Mouse (Mus musculus) embryonic facial prominence, embryonic 14.5 days (tissue): ENCODE measurements around the gene Paqr4. TPM values are rescaled to one million over a fixed set of nuclear protein-coding genes. Genes with fewer than 3 reads are reported as not detected.

Experiments used
- ATAC-seq: fragments of 200-750 bp; cut with Nextera tagmentation; 2 replicates; pipeline ENCODE4 v1.8.0; 2017; ENCODE audit warnings: low read depth, moderate number of reproducible peaks, moderate TSS enrichment
- DNase-seq: peaks from one replicate; pipeline ENCODE4 v3.0.0-alpha.2; 2015; ENCODE audit warnings: low spot score
- H3K27ac ChIP-seq: fragments of 300-500 bp; sonication (generic); replicated peaks from 2 replicates; pipeline ENCODE4 v1.5.1; 2014; ENCODE audit warnings: low read depth, mild to moderate bottlenecking, low read length, moderate library complexity
- H3K27me3 ChIP-seq: fragments of 300-500 bp; sonication (generic); replicated peaks from 2 replicates; pipeline ENCODE4 v1.6.1; 2014; ENCODE audit warnings: low read length; ENCODE audit not compliant: control insufficient read depth, insufficient read depth
- H3K36me3 ChIP-seq: fragments of 300-500 bp; sonication (generic); 2 replicates; pipeline ENCODE4 v1.6.1; 2014; ENCODE audit warnings: low read length, mixed read lengths; ENCODE audit not compliant: control insufficient read depth, insufficient read depth
- H3K4me1 ChIP-seq: fragments of 300-500 bp; sonication (generic); 2 replicates; pipeline ENCODE4 v1.6.1; 2014; ENCODE audit warnings: antibody characterized with exemption, low read length; ENCODE audit not compliant: control insufficient read depth, insufficient read depth
- H3K4me2 ChIP-seq: fragments of 300-500 bp; sonication (generic); 2 replicates; pipeline ENCODE4 v1.6.1; 2014; ENCODE audit warnings: low read depth, mild to moderate bottlenecking, low read length, moderate library complexity, mixed read lengths
- H3K4me3 ChIP-seq: fragments of 300-500 bp; sonication (generic); 2 replicates; pipeline ENCODE4 v1.5.1; 2014; ENCODE audit warnings: low read depth, mild to moderate bottlenecking, low read length
- H3K9ac ChIP-seq: fragments of 300-500 bp; sonication (generic); 2 replicates; pipeline ENCODE4 v1.6.1; 2014; ENCODE audit warnings: low read depth, mild to moderate bottlenecking, low read length, moderate library complexity, mixed read lengths
- H3K9me3 ChIP-seq: fragments of 300-500 bp; sonication (generic); 2 replicates; pipeline ENCODE4 v1.6.1; 2016; ENCODE audit warnings: low read length; ENCODE audit not compliant: control insufficient read depth
- WGBS: fragments of 180-500 bp; shearing (Covaris S2); extraction: QIAGEN DNeasy Blood & Tissue Kit; methylation state at CpG from one replicate; pipeline ENCODE4 v1.1.7; 2014; 5-methylcytosine and 5-hydroxymethylcytosine counted together
- polyA plus RNA-seq: library from polyadenylated mRNA; unstranded; fragments of >200 nt; fragmentation: Nextera tagmentation; extraction: Ambion mirVana; gene quantifications from 2 replicates; pipeline ENCODE4 v1.2.1, GENCODE M21; 2014

Gene Paqr4
- polyA plus RNA-seq, 1 experiment from 2014 or later: 20.9 TPM

DNA sequence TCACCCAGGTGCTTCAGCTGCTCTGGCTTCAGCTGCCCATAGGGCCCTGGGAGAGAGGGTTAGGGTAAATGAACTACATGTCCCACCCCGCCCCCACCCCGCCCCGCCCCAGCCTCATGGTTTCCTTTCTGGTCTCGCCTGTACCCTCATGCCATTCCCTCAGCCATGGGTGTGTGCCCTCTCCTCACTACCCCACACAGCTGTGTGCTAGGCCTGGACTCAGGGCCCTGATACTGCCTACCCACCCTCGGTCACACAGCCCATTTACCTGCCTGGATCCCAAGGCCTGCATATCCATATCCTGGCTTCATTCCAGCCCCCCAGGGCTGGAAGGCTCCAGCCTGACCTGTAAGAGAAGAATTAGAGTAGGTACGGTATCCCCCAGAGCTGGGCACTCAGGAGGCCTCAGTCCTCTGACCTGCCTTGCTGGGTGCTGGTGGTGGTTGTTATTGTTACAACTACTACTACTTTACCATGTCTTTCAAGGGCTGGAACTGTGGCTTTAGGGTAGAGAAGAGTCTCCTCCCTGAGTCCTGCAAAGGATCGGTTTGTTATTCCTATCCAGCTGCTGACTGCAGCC lies 35.1 kb downstream of the Paqr4 start:
- H3K9me3 ChIP-seq: no peaks in the 10 kb centered on the region

DNA sequence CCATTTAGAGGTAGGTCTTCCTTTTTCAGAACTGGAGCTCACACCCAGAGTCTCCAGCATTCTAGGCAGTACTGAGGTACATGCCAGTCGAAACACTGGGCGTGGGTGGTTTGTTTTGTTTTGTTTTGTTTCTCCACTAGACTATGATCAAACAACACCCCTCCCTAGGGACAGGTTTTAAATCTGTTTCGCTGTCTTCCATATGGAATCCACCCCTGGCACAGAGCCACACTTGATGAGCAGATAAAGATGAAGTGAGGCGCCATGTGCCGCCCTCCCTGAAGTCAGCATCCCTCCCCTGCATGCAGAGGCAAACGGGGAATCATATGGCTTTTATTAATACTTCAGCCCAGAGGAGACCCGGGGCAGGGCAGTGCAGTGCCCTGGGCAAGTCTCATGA lies 35.9 kb downstream of the Paqr4 start:
- Histone ChIP-seq H3K27ac (no peak overlapping the region), H3K4me3 (no peak overlapping the region), H3K4me1 (no peaks in the 10 kb centered on the region), H3K9me3 (no peaks in the 10 kb centered on the region), H3K9ac (no peak overlapping the region), H3K4me2 (no peak overlapping the region), H3K27me3 (peaks cover 14% of the 10 kb centered on the region), H3K36me3 (no peaks in the 10 kb centered on the region)
- no peak for ATAC-seq
- peak; percentile 81 for DNase-seq
- 23% methylated on average over 7 of the region's 7 CpGs for WGBS

More for the DNA sequence above, 35.1 kb downstream of the Paqr4 start:
- Histone ChIP-seq H3K4me2 (no peak overlapping the region), H3K36me3 (no peaks in the 10 kb centered on the region), H3K4me1 (no peaks in the 10 kb centered on the region), H3K27me3 (peaks cover 5% of the 10 kb centered on the region), H3K4me3 (no peak overlapping the region), H3K27ac (no peak overlapping the region), H3K9ac (no peak overlapping the region)
- DNase-seq (no peak), ATAC-seq (no peak)
- 75% methylated on average over 7 of the region's 7 CpGs for WGBS

DNA sequence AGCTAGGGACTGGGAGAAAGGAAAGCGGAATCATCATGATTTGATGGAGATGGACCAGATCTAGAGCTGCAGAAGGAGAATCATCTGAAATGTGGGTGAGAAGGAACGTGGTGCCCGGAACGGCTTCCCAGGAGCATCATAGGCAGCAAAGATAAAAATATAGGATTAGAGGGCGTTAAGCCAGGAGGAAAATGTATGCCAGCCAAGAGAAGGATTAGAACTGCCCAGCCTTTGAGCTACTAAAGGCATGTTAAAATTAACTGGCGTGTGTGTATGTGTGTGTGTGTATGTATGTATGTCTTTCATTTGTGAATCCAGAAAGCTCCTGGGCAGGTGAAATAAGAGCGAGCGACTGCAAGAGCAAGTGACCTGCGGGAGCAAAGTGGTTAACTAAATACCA lies 37.4 kb downstream of the Paqr4 start:
- peaks cover 28% of the 10 kb centered on the region for H3K27me3 ChIP-seq
- no peak overlapping the region for H3K4me2 ChIP-seq
- H3K36me3 ChIP-seq: no peaks in the 10 kb centered on the region
- no peak for DNase-seq
- WGBS: 82% methylated on average over 9 of the region's 9 CpGs
- no peaks in the 10 kb centered on the region for H3K9me3 ChIP-seq
- no peaks in the 10 kb centered on the region for H3K4me1 ChIP-seq
- H3K4me3 ChIP-seq: no peak overlapping the region
- no peak overlapping the region for H3K9ac ChIP-seq
- ATAC-seq: no peak
- no peak overlapping the region for H3K27ac ChIP-seq

DNA sequence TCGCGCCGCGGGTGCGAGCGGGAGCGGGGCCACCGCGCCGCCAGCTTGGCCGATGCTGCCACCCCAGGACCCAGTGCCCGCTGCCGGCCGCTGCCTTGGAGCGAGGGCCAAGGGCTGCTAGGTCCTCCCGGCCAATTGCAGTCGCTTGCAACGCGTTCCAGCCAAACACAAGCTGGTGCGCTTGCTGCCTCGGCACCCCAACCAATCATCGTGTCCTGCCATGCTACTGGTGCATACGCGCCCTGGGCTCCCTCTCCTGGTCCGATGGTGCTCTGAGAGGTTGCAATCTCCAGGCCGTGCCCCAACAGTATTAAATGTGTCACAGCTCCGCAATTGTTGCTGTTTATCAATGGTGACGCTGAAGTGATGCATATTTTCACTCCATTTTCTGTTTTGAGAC lies 40.6 kb downstream of the Paqr4 start:
- no peaks in the 10 kb centered on the region for H3K4me1 ChIP-seq
- H3K27me3 ChIP-seq: peaks cover 32% of the 10 kb centered on the region
- peak overlapping the region; percentile 62 for H3K4me3 ChIP-seq
- peak overlapping the region; percentile 100 for H3K4me2 ChIP-seq
- H3K27ac ChIP-seq: no peak overlapping the region
- DNase-seq (peak; percentile 96), ATAC-seq (peak; percentile 96)
- no peaks in the 10 kb centered on the region for H3K36me3 ChIP-seq
- WGBS: 0% methylated on average over 18 of the region's 28 CpGs
- H3K9ac ChIP-seq: peak overlapping the region; percentile 57
- H3K9me3 ChIP-seq: no peaks in the 10 kb centered on the region

DNA sequence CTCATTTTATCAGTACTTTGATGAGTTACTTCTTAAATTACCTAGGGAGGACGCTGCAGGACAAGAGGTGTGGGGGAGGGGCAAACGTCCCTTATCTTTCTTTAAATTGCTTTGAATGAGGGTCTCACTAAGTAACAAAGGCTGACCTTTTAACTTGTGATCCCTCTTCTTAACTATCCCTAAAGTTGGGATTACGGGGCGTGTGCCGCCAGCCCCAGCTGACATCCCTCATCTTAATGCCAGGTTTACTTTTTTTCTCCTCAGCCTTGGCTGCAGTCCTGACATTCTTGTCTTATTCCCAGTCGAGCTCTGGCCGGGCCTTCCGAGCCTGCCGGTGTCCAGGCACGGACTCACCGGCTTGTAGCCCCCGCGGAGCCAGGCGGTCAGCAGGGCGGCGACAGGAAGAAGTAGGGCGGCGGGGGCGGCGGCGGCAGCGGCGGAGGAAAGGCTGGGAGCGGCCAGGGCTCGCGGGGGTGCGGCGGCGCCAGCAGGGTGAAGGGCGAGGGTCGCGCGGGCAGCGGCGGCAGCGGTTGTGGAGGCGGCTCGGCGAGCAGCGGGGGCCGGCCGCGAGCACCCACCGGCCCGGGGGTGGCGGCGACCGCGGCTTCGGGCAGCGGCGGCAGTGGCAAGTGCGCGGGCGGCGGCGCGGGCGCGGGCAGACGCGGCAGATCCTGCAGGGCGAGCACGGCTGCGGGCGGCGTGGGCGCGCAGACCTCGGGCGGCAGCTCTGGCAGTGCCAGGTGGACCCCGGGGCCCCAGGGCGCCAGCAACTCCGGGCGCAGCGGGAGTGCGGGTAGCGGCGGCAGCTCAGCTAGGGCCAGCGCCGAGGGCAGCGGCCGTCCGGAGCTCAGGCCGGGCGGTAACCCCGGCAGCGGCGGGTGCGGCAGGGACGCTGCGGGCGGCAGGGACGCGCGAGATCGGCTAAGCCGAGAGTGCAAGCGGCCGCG lies 41.3 kb downstream of the Paqr4 start:
- Histone ChIP-seq H3K9ac (peak overlapping the region; percentile 57), H3K4me3 (peak overlapping the region; percentile 62), H3K9me3 (no peaks in the 10 kb centered on the region), H3K27me3 (peaks cover 32% of the 10 kb centered on the region), H3K36me3 (no peaks in the 10 kb centered on the region), H3K4me1 (no peaks in the 10 kb centered on the region), H3K27ac (no peak overlapping the region), H3K4me2 (peak overlapping the region; percentile 100)
- WGBS: 0% methylated on average over 22 of the region's 101 CpGs
- ATAC-seq (peak; percentile 49), DNase-seq (no peak)

DNA sequence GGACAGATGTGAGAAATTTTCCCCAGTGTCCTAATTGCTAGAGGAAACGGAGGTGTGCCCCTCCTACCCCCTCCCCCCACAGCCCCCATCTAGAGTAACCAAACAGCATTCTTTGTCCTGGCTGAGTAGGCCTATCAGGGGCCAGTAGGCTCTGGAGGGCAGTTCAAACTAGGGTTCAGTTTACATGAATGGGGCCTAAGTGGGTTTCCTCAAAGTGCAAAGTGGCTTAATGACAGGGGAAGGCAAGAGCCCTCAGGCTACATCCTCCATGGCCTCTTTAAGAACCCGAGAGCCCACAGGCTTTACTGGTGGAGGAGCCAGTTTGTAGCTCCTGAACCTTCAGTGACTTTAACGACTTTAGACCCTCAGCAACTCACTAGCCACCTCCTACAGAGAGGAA lies 44.9 kb downstream of the Paqr4 start:
- H3K4me1 ChIP-seq: no peaks in the 10 kb centered on the region
- H3K4me3 ChIP-seq: no peak overlapping the region
- WGBS: 16% methylated on average over 3 of the region's 3 CpGs
- no peaks in the 10 kb centered on the region for H3K9me3 ChIP-seq
- H3K9ac ChIP-seq: no peak overlapping the region
- no peak overlapping the region for H3K4me2 ChIP-seq
- DNase-seq: peak; percentile 39
- H3K27me3 ChIP-seq: peaks cover 29% of the 10 kb centered on the region
- no peaks in the 10 kb centered on the region for H3K36me3 ChIP-seq
- no peak overlapping the region for H3K27ac ChIP-seq
- 0 out of 2 replicates have a peak, but pooled peaks have one; percentile 8 for ATAC-seq

DNA sequence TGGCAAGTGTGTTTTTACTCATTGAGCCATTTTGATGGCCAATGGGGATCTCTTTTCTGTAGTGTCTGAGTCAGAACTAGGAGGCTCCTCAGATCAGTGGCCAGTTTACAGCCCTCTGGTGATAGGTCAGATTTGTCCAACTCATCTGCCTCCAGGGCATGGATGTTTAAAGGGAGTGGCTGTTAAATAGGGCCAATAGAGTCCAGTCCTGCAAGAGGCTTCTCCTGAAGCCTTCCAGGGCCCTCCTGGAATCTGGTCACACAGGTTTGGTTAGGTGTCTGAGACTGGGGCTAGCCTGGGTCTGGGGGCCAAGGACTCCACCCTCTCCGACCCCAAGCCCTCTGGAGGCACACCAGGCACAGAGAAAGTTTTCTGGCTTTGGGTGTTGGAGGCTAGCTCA lies 46.2 kb downstream of the Paqr4 start:
- WGBS: 46% methylated on average over 1 of the region's 1 CpGs
- H3K27ac ChIP-seq: no peak overlapping the region
- no peaks in the 10 kb centered on the region for H3K36me3 ChIP-seq

More for the DNA sequence above, 46.2 kb downstream of the Paqr4 start:
- Histone ChIP-seq H3K9ac (no peak overlapping the region), H3K4me1 (no peaks in the 10 kb centered on the region), H3K4me2 (no peak overlapping the region), H3K27me3 (peaks cover 16% of the 10 kb centered on the region), H3K9me3 (no peaks in the 10 kb centered on the region), H3K4me3 (no peak overlapping the region)
- DNase-seq (no peak), ATAC-seq (no peak)
